Comparison of ENCODE assay signal across 30 mouse cellular contexts in the genomic region with DNA sequence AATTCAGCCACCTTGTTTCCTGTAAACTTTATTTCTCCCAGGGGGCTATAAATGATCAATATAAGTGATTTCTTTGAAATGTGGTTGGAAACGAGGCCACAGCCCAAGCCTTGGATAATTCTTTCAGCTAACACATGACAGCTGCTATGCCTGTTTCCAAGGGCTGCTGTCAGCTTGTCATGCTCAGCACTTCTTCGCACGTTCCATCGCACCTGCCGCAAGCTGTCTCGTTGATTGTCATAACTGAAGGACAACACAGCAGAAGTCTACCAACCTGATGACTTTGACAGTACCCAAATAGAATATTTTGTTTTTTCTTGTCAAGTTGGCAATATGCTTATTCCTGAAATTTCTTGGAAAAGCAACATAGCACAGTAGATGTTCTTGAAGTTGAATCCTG. TPM values are rescaled to one million over a fixed set of nuclear protein-coding genes. Genes with fewer than 3 reads are reported as not detected.
DNase-seq lines count a peak whose midpoint lies in the region; ATAC-seq and TF ChIP-seq lines count a peak whose summit lies in the region.
"Had no signal": no experiment of that assay in that cellular context is flagged by ENCODE, and none has a peak within 500 bp of the region (broad histone marks: within the 10 kb centered on the region; RNA-seq: fewer than 3 reads in every experiment).

No protein-coding gene starts in this region.

- no peak overlapping the region for H3K27ac ChIP-seq in embryonic facial prominence, embryonic 14.5 days (replicated peaks; ENCODE audit: low read depth, low read length)
- no peak overlapping the region for H3K27ac ChIP-seq in embryonic facial prominence, embryonic 10.5 days (replicated peaks)
- no peak overlapping the region for H3K27ac ChIP-seq in forebrain, postnatal 0 days (ENCODE audit: low read depth, low read length)
- no peak overlapping the region for H3K27ac ChIP-seq in forebrain, embryonic 15.5 days (replicated peaks)
- no peak overlapping the region for H3K27ac ChIP-seq in hindbrain, postnatal 0 days
- H3K27ac ChIP-seq in hindbrain, embryonic 12.5 days: no peak overlapping the region
- H3K27ac ChIP-seq: embryonic facial prominence, embryonic 12.5 days; embryonic facial prominence, embryonic 15.5 days; forebrain, embryonic 10.5 days; forebrain, embryonic 12.5 days had no signal

- no peak overlapping the region for H3K4me3 ChIP-seq in embryonic facial prominence, embryonic 14.5 days (ENCODE audit: low read depth, low read length)
- H3K4me3 ChIP-seq in embryonic facial prominence, embryonic 10.5 days: no peak overlapping the region
- no peak overlapping the region for H3K4me3 ChIP-seq in forebrain, postnatal 0 days (ENCODE audit: low read depth, low read length)
- no peak overlapping the region for H3K4me3 ChIP-seq in forebrain, embryonic 15.5 days
- no peak overlapping the region for H3K4me3 ChIP-seq in hindbrain, postnatal 0 days (ENCODE audit: low read length)
- H3K4me3 ChIP-seq in hindbrain, embryonic 12.5 days: no peak overlapping the region
- H3K4me3 ChIP-seq: embryonic facial prominence, embryonic 12.5 days; embryonic facial prominence, embryonic 15.5 days; erythroblast, embryonic 14.5 days; forebrain, embryonic 10.5 days; forebrain, embryonic 12.5 days had no signal

- 80% methylated on average over 6 of the region's 6 CpGs for WGBS in embryonic facial prominence, embryonic 14.5 days
- 90% methylated on average over 6 of the region's 6 CpGs for whole genome bisulfite sequencing in embryonic facial prominence, embryonic 10.5 days
- WGBS in forebrain, postnatal 0 days: 48% methylated on average over 6 of the region's 6 CpGs
- WGBS in forebrain, embryonic 15.5 days: 55% methylated on average over 6 of the region's 6 CpGs
- WGBS in hindbrain, postnatal 0 days: 74% methylated on average over 6 of the region's 6 CpGs
- 79% methylated on average over 6 of the region's 6 CpGs for WGBS in hindbrain, embryonic 12.5 days

- H3K27me3 ChIP-seq in embryonic facial prominence, embryonic 14.5 days (replicated peaks; ENCODE audit: control insufficient read depth, insufficient read depth, low read length): no peaks in the 10 kb centered on the region
- H3K27me3 ChIP-seq in embryonic facial prominence, embryonic 10.5 days (replicated peaks; ENCODE audit: low read depth, poor library complexity, severe bottlenecking): 0 out of 2 replicates have a peak, but pooled peaks cover 3% of the 10 kb centered on the region
- no peaks in the 10 kb centered on the region for H3K27me3 ChIP-seq in forebrain, postnatal 0 days (ENCODE audit: insufficient read depth, low read length)
- no peaks in the 10 kb centered on the region for H3K27me3 ChIP-seq in forebrain, embryonic 15.5 days
- H3K27me3 ChIP-seq in hindbrain, postnatal 0 days (ENCODE audit: insufficient read depth, low read length): no peaks in the 10 kb centered on the region
- H3K27me3 ChIP-seq in hindbrain, embryonic 12.5 days: no peaks in the 10 kb centered on the region; the same call in 1 of the 2 replicates
- H3K27me3 ChIP-seq: embryonic facial prominence, embryonic 12.5 days; embryonic facial prominence, embryonic 15.5 days; forebrain, embryonic 12.5 days had no signal

- TF ChIP-seq CTCF in forebrain, postnatal 0 days (IDR thresholded peaks at IDR 0.05; ENCODE audit: low read depth): no peak
- no peak for TF ChIP-seq CTCF in hindbrain, postnatal 0 days (IDR thresholded peaks at IDR 0.05; ENCODE audit: low read depth)

- no peak overlapping the region for H3K4me2 ChIP-seq in embryonic facial prominence, embryonic 14.5 days (ENCODE audit: low read depth, low read length)
- no peak overlapping the region for H3K4me2 ChIP-seq in forebrain, postnatal 0 days (ENCODE audit: low read depth)
- H3K4me2 ChIP-seq in forebrain, embryonic 15.5 days (replicated peaks): no peak overlapping the region
- no peak overlapping the region for H3K4me2 ChIP-seq in hindbrain, postnatal 0 days (ENCODE audit: low read depth, low read length)
- H3K4me2 ChIP-seq in hindbrain, embryonic 12.5 days (replicated peaks): no peak overlapping the region
- H3K4me2 ChIP-seq: embryonic facial prominence, embryonic 12.5 days; embryonic facial prominence, embryonic 15.5 days; forebrain, embryonic 12.5 days had no signal

- no peak for ATAC-seq in embryonic facial prominence, embryonic 14.5 days (ENCODE audit: low read depth)
- ATAC-seq in forebrain, postnatal 0 days: peak; percentile 65
- ATAC-seq in forebrain, embryonic 15.5 days (replicated peaks): no peak
- no peak for ATAC-seq in hindbrain, postnatal 0 days
- ATAC-seq in hindbrain, embryonic 12.5 days (ENCODE audit: low FRiP score): no peak
- ATAC-seq: activated CD4-positive, CD25-positive, alpha-beta regulatory T cell, adult 4 months; CD4-positive, CD25-positive, alpha-beta regulatory T cell, adult 4 months; Patski had no signal

- H3K9me3 ChIP-seq in embryonic facial prominence, embryonic 14.5 days (ENCODE audit: control insufficient read depth, low read length): no peaks in the 10 kb centered on the region
- H3K9me3 ChIP-seq in embryonic facial prominence, embryonic 10.5 days: no peaks in the 10 kb centered on the region
- no peaks in the 10 kb centered on the region for H3K9me3 ChIP-seq in forebrain, postnatal 0 days (ENCODE audit: low read length)
- no peaks in the 10 kb centered on the region for H3K9me3 ChIP-seq in forebrain, embryonic 15.5 days
- no peaks in the 10 kb centered on the region for H3K9me3 ChIP-seq in hindbrain, postnatal 0 days (ENCODE audit: low read length)
- no peaks in the 10 kb centered on the region for H3K9me3 ChIP-seq in hindbrain, embryonic 12.5 days (replicated peaks)
- H3K9me3 ChIP-seq: embryonic facial prominence, embryonic 12.5 days; embryonic facial prominence, embryonic 15.5 days; forebrain, embryonic 10.5 days; forebrain, embryonic 12.5 days had no signal

- no peaks in the 10 kb centered on the region for H3K4me1 ChIP-seq in embryonic facial prominence, embryonic 14.5 days (ENCODE audit: control insufficient read depth, insufficient read depth, low read length)
- H3K4me1 ChIP-seq in embryonic facial prominence, embryonic 10.5 days: no peaks in the 10 kb centered on the region
- H3K4me1 ChIP-seq in forebrain, postnatal 0 days (ENCODE audit: insufficient read depth): no peaks in the 10 kb centered on the region
- H3K4me1 ChIP-seq in forebrain, embryonic 15.5 days: 0 out of 2 replicates have a peak, but pooled peaks cover 6% of the 10 kb centered on the region
- no peaks in the 10 kb centered on the region for H3K4me1 ChIP-seq in hindbrain, postnatal 0 days (ENCODE audit: insufficient read depth, low read length)
- no peaks in the 10 kb centered on the region for H3K4me1 ChIP-seq in hindbrain, embryonic 12.5 days
- H3K4me1 ChIP-seq: embryonic facial prominence, embryonic 12.5 days; embryonic facial prominence, embryonic 15.5 days; forebrain, embryonic 10.5 days; forebrain, embryonic 12.5 days had no signal

- H3K36me3 ChIP-seq in embryonic facial prominence, embryonic 14.5 days (ENCODE audit: control insufficient read depth, insufficient read depth, low read length): no peaks in the 10 kb centered on the region
- no peaks in the 10 kb centered on the region for H3K36me3 ChIP-seq in embryonic facial prominence, embryonic 10.5 days (replicated peaks)
- H3K36me3 ChIP-seq in forebrain, postnatal 0 days (ENCODE audit: insufficient read depth): no peaks in the 10 kb centered on the region
- no peaks in the 10 kb centered on the region for H3K36me3 ChIP-seq in forebrain, embryonic 15.5 days
- no peaks in the 10 kb centered on the region for H3K36me3 ChIP-seq in hindbrain, postnatal 0 days (ENCODE audit: insufficient read depth, low read length)
- H3K36me3 ChIP-seq in hindbrain, embryonic 12.5 days: no peaks in the 10 kb centered on the region
- H3K36me3 ChIP-seq: embryonic facial prominence, embryonic 12.5 days; embryonic facial prominence, embryonic 15.5 days; forebrain, embryonic 10.5 days; forebrain, embryonic 12.5 days; G1E had no signal

- H3K9ac ChIP-seq in embryonic facial prominence, embryonic 14.5 days (ENCODE audit: low read depth, low read length): no peak overlapping the region
- no peak overlapping the region for H3K9ac ChIP-seq in forebrain, postnatal 0 days
- H3K9ac ChIP-seq in forebrain, embryonic 15.5 days (replicated peaks): no peak overlapping the region
- no peak overlapping the region for H3K9ac ChIP-seq in hindbrain, postnatal 0 days (replicated peaks; ENCODE audit: low read length)
- H3K9ac ChIP-seq in hindbrain, embryonic 12.5 days: no peak overlapping the region
- H3K9ac ChIP-seq: embryonic facial prominence, embryonic 12.5 days; embryonic facial prominence, embryonic 15.5 days; forebrain, embryonic 12.5 days had no signal

- peak; percentile 22 for DNase-seq in embryonic facial prominence, embryonic 14.5 days (ENCODE audit: low spot score)
- DNase-seq in embryonic facial prominence, embryonic 10.5 days (ENCODE audit: low spot score): no peak
- peak; percentile 55 for DNase-seq in forebrain, postnatal 0 days
- DNase-seq in hindbrain, postnatal 0 days (ENCODE audit: low spot score): peak; percentile 20
- DNase-seq in right cerebral cortex, postnatal 10 days (ENCODE audit: low spot score in 2 of 2): peak; percentile 50 to 68
- no peak for DNase-seq in right cerebral cortex, adult 18-20 months
- DNase-seq: adrenal gland, adult 8-10 months; adrenal gland, postnatal 14 days; adrenal gland, postnatal 36 days; B cell, adult 2 months; cerebellum, adult 11 months; cerebellum, adult 18-20 months; cerebellum, adult 8-10 months; cerebellum, adult 9-11 months; cerebellum, postnatal 14 days; cerebellum, postnatal 36 days; embryo, embryonic 11 days had no signal

RNA-seq across cellular contexts. Expression of a gene that starts 44.0 kb away (rescaled TPM):
- 0.46 and 1.2 TPM in 2 replicates for polyA plus RNA-seq in embryonic facial prominence, embryonic 14.5 days (2014; fragmentation: Nextera tagmentation; extraction: Ambion mirVana)
- 0.48 and 0.51 TPM in 2 replicates for polyA plus RNA-seq in embryonic facial prominence, embryonic 10.5 days (2016; fragmentation: Nextera tagmentation; extraction: Ambion mirVana)
- total RNA-seq in forebrain, postnatal 0 days (2014; rRNA removed): 13.9 and 15.8 TPM in 2 replicates
- 3.1 and 5.7 TPM in 2 replicates for polyA plus RNA-seq in forebrain, postnatal 0 days (2015; fragmentation: Nextera tagmentation; extraction: Ambion mirVana)
- 5.5 and 6.6 TPM in 2 replicates for polyA plus RNA-seq in forebrain, embryonic 15.5 days (2015; fragmentation: Nextera tagmentation; extraction: Ambion mirVana)
- total RNA-seq in hindbrain, postnatal 0 days (2014; rRNA removed): 12.4 and 13.6 TPM in 2 replicates
- 7.6 and 8.2 TPM in 2 replicates for polyA plus RNA-seq in hindbrain, postnatal 0 days (2015; fragmentation: Nextera tagmentation; extraction: Ambion mirVana)
- 1.7 and 1.9 TPM in 2 replicates for polyA plus RNA-seq in hindbrain, embryonic 12.5 days (2016; fragmentation: Nextera tagmentation; extraction: Ambion mirVana)
- total RNA-seq: CH12.LX; common myeloid progenitor, adult 5-6 weeks had no signal
- polyA plus RNA-seq: activated CD4-positive, CD25-positive, alpha-beta regulatory T cell, adult 4 months; CD4-positive, CD25-positive, alpha-beta regulatory T cell, adult 4 months; erythroblast, embryonic 14.5 days; G1E; Patski had no signal

Comparison
In these comparisons a context has a peak if more than half of its experiments do, and no peak if none do; other contexts are left out.
1. DNase-seq: peak in embryonic facial prominence, embryonic 14.5 days (single experiment), forebrain, postnatal 0 days (single experiment), hindbrain, postnatal 0 days (single experiment) and right cerebral cortex, postnatal 10 days (2 of 2); none in embryonic facial prominence, embryonic 10.5 days (single experiment) and right cerebral cortex, adult 18-20 months (single experiment).